Mouse (Mus musculus) left cerebral cortex, adult 18-20 months (tissue): ENCODE measurements around the gene Rims3. TPM values are rescaled to one million over a fixed set of nuclear protein-coding genes. Genes with fewer than 3 reads are reported as not detected.

Experiments used
- microRNA-seq, 2 experiments: library from miRNA; unstranded; fragments of <30 nt; microRNA quantifications; one replicate each; pipeline ENCODE4 v1.2.0; 2021
- total RNA-seq, 2 experiments: library from RNA; stranded (reverse); gene quantifications; 2 replicates each; pipeline ENCODE4 v1.2.3; 2021

Rims3 gene
- total RNA-seq, 2 experiments from 2014 or later = 194 to 217 TPM

Small RNA genes lying within 50 kb of the gene (microRNA-seq; reads per million reads assigned to microRNA genes)
- gene Gm23936 = 0 reads per million in 2 experiments

Other genes starting within 250 kb of the Rims3 start
- gene Cited4, start 188.2 kb upstream of the Rims3 start, total RNA-seq = 10 to 100 TPM; 13.1 to 16.5 TPM
- gene Kcnq4, start 106.2 kb upstream of the Rims3 start, total RNA-seq = 1 to 10 TPM; 9.1 TPM
- gene Nfyc, start 23.2 kb upstream of the Rims3 start, total RNA-seq = 10 to 100 TPM; 45.1 to 49.4 TPM
- gene Exo5, start 70.2 kb downstream of the Rims3 start, total RNA-seq = 10 to 100 TPM; 12.7 to 15.0 TPM
- 1 to 10 TPM; 1.7 to 1.9 TPM for gene Zfp69, start 96.9 kb downstream of the Rims3 start, total RNA-seq
- 100 to 1,000 TPM; 194 to 195 TPM for gene Smap2, start 162.4 kb downstream of the Rims3 start, total RNA-seq
- 1 to 10 TPM; 9.2 to 9.3 TPM for gene Col9a2, start 184.6 kb downstream of the Rims3 start, total RNA-seq
- gene Zmpste24, start 243.4 kb downstream of the Rims3 start, total RNA-seq = 10 to 100 TPM; 23.1 to 26.2 TPM